Mouse (Mus musculus) left cerebral cortex, adult 18-20 months (tissue): Measurements from ENCODE around the gene Actc1. TPM values are rescaled to one million over a fixed set of nuclear protein-coding genes. Genes with fewer than 3 reads are reported as not detected.

Experiments used
- DNase-seq, 2 experiments: peaks; one replicate each; pipeline ENCODE4 v3.0.0; 2021 to 2022; ENCODE audit warnings: low spot score in 2 of 2, mixed read lengths in 1 of 2
- total RNA-seq, 2 experiments: library from RNA; stranded (reverse); gene quantifications; 2 replicates each; pipeline ENCODE4 v1.2.3; 2021

The Actc1 gene
- total RNA-seq, 2 experiments from 2014 or later, result not detected

DNA sequence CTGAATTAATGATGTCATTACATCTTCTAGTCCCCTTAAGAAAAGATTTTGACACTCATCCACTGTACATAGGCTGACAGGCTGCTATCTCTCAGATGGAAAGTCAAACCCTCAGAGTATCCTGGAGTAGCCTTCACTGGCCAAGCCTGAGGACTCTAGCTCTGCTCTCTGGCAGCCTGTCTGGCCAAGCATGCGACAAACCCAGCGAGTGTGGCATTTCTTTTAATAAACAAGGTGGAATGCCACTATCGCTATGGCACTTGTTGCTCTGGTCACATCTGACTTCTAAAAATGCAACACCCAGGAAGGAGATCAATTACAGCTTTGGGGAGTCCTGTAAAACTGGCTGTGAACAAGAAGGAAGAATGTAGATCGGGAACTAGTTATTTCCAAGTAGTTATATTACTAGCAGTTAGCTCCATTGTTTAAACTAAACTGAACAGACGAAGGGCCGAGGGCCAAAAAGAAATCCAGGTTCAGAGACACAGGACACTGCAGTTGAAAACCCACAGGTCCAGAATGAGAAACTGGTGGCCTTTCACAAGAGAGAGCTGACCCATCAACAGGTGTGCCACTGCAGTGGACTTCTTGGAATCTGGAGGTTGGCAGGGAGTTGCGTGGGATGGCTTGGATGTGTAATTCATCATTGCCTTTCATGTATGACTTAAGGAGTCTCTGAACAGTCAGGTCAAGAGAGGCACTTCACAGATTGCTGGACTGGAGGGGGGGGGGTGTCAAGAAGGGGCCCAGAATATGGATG is 2.1 kb downstream of the Actc1 start:
- DNase-seq, result no peak

DNA sequence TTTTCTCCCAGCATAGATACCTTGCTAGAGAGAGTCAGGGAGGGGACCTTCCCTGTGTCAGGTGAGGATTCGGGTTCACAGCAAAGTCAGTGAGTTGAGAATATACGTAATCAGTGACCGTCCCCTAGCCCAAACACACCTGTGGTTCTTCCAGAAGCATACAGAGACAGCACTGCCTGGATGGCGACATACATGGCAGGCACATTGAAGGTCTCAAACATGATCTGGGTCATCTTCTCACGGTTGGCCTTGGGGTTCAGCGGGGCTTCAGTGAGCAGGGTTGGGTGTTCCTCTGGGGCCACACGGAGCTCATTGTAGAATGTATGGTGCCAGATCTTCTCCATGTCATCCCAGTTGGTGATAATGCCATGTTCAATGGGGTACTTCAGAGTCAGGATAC is 3.2 kb downstream of the Actc1 start:
- no peak for DNase-seq

DNA sequence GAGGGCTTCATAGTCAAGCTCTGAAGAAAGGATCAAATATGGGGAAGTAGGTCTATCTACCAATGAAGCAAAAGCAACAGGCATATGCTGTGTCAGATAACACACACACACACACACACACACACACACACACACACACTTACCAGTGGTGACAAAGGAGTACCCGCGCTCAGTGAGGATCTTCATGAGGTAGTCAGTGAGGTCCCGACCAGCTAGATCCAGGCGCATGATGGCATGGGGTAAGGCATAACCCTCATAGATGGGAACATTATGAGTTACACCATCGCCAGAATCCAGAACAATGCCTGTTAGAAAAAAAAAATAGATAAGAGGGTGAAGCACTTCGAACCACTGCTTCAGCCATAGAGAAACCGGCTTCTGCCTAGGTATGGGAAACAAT is 4.0 kb downstream of the Actc1 start:
- no peak for DNase-seq

- no peak for DNase-seq
Measured at GRCm38 (mm10) chr2:114047960-114048611, 5.3 kb downstream of the Actc1 start.

DNA sequence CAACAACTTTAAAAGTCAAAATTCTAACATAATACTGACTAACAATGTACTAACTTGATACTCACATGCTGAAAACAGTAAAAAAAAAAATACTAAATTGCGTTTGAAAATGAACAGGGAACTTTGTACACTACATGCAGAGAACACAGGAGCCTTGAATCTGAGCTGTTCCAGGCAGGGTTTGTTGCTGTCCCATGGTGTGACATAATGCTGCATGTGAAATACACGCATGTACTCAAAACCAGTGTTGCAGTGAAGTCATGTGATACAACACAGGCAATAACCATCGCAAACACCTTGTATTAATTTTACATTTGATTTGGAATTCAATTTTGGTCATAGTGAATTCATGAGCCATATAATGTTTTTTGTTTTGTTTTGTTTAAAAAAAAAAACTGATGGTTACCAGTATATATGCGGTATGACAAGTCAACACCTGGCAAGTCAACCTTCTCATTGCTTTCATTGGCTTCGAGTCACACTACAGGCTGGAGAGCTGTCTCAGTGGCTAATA is 7.1 kb downstream of the Actc1 start:
- DNase-seq, result no peak

- DNase-seq, result no peak
Measured at GRCm38 (mm10) chr2:114037926-114038325, 15.4 kb downstream of the Actc1 start.

GRCm38 (mm10) chr2:114032259-114032658 is 21.1 kb downstream of the Actc1 start:
- no peak for DNase-seq

DNA sequence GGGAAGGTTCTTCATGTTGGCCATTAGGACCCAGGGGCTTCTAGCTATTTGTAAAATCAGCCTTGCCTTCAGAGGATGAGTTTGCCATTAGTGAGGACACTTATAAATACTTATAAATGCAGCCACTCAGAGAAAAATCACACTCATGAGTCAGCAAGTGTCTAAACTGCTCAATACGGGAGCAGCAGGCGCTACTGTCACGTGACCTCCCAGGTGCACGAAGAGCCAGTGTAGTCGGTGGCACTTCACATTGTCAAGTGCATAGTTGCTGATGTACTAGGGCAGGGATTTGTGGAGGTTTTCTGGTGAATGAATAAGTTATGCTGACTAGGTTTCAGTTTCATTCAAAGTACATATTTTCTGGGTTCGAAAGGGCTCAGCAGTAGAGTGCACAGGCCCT is 30.0 kb downstream of the Actc1 start:
- DNase-seq, result no peak

DNA sequence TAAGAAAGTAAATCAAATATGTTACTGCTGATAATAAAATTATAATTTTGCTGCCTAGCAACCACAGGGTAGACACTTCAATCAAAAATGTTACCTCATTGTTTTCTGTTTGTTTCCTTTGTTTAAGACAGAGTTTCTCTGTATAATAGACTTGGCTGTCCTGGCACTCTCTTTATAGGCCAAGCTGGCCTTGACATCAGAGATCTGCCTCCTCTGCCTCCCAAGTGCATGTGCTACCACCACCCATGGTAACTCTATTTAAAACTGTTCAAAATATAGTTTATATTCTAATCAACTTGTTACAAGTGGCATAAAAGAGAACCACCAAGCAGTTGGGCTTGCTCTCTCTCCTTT is 33.2 kb downstream of the Actc1 start:
- DNase-seq, result no peak

DNA sequence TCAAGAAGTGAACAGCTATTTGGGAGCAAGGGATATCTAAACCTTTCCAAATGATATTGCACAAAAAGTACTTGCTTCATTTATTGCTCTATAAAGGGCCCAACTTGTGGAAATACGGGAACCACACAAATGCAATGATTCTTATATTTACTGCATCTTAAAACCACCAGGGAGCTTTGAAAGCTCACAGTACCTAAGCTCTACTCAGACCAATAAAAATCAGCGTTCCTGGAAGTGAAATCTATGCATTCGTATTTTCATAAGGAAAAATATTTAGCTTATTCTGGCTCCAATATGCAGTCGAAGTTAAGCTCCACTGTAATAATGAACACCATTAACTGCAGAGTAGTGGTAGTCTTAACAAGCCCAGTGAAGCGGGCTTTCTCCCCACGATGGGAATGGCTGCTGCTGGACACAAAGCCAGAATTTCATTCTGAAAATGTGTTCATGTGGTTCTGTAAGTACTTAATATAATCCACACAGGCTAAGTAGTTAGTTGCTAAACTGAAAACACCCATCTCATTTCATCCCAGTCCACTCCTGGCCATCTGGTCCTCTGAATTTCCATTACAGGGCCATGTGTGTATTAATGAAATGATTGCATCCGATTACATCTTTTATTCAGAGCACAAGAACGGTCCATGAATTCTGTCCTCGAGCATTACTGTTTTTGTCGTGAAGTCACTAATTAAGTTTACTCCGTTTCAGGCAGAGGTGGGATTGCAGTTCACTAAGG is 33.7 kb downstream of the Actc1 start:
- DNase-seq, result no peak

DNA sequence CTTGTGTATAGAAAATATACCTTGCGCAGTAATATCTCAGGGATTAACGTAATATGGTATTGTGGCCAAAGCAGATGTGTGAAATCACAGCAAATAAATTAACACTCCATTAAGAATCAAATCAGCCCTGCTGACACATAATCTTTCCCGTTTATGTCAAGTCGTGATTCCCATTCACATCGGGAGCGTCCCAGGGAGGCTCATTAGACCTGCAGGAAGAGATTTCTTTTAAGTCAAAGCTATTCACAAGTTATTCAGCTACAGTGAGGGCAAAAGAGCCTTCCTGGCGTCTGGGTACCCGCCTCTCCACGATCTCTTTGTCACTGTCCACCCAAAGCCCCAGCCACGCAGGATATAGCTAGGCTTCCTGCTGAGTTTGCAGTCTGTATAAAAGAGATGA is 35.2 kb downstream of the Actc1 start:
- DNase-seq, result no peak

DNA sequence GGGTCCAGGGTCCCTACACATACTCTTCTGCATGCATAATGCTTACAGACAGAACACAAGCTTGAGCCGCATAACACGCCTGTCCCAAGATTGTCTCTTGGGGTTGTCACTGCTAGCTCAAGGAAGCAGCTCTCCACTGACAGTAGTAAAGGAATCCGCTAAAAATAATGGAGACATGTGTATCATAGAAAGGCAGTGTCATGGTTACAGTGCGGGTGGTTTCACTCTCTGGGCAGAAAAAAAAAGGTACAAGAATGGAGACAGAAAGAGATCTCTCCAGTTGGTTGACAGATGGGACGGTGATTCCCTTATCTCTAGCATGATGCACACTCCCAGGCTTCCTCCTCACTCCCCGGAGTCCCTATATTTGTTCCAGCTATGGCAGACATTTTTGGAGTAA is 38.5 kb downstream of the Actc1 start:
- DNase-seq, result peak in 1 of 2 experiments; percentile 9

- DNase-seq, result no peak
Measured at GRCm38 (mm10) chr2:114013846-114014245, 39.5 kb downstream of the Actc1 start.

DNA sequence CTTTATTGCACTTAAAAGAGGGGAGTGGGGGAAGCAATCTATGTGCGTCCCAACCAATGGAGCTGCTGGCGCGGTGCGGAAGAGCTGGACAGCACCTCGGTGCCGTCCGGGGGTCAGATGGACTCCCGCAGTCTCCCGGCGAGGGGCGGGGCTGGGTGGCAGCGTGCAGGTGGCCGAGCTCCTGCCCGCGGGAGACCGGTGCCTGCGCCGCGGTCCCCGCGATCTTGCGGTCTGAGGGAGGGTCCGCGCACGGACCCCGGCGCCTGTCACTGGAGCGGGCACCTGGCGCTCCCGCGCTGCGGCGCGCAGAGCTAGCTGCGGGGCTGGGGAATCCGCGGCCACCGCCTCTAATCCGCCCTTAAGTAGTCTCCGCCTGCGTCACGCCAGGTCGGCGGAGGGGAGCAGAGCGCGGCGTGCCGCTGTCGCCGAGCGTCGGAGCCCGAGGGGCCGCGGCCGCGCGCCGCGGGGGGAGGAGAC is 40.0 kb downstream of the Actc1 start, which contains the start of gene Gjd2:
Gjd2 (minus strand) TSS at position 325 of the 477 bp plus-strand sequence.
- peak in 1 of 2 experiments; percentile 12 for DNase-seq

DNA sequence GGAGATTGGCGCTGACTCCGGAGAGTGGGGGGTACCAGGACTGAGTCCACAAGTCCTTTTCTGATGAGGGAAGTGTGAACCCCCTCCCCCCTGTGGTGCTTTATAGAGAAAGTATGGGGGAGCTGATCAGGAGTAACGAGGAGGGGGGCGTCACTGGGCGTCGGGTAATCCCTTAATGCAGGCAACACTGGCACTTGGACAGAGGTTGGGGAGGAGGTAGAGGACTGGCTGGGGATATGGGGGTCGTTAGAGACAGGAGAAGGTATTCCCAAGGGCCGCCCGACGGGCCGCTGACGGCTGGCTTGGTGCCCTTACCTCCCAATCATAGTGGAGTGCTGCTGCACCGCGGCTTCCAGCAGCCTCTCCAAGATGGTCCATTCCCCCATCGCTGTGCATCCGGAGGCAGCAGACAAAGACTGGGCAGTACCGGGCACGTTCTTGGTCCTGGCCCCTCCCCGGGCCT is 40.6 kb downstream of the Actc1 start:
- DNase-seq, result peak in 1 of 2 experiments; percentile 5

DNA sequence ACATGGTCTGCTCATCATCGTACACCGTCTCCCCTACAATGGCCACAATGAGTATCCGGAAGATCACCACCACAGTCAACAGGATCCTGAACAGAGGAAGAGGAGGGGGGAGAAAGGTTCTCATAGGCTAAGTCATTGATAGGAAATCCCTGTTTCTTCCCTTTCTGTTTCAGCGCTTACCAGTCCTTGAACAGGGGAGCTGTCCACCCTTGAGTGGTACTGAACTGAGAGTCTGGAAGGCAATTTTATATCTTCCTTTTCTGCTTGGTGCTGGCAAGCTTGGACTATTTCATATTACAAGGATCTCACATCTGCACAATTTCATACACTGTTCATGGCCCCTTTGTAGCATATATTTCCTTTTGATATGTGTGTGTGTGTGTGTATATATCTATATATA is 41.5 kb downstream of the Actc1 start:
- no peak for DNase-seq

GRCm38 (mm10) chr2:114008321-114008720 is 45.0 kb downstream of the Actc1 start:
- no peak for DNase-seq

DNA sequence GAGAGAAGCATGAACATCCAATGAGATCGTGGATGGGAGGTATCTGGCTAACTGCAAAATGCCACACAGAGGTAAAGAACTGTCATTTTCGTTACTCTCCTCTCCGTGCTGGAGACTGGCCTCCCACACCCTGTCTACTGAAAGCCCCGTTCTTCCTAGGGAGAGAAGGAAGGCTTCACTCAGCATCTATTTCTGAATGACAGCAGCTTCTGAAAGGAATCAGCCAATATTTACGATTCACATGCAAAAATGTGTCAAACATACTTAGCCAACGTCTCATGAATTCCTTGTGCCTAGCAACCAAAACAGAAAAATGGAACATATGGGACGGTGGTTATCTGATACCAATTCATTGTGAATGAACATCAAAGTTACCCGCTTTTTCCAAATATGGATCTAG is 55.9 kb downstream of the Actc1 start:
- no peak for DNase-seq
